Mouse (Mus musculus) liver, adult 2 months (tissue): ENCODE measurements around the gene Zc3h18. TPM values are rescaled to one million over a fixed set of nuclear protein-coding genes. Genes with fewer than 3 reads are reported as not detected.

Experiments
- DNase-seq: peaks from one replicate; pipeline ENCODE4 v3.0.0-alpha.2; 2011; ENCODE audit warnings: low read depth, low spot score; ENCODE audit errors: extremely low read depth
- H3K27ac ChIP-seq: fragments of 200-500 bp; replicated peaks from 2 replicates; pipeline ENCODE4 v1.5.1; 2012; ENCODE audit warnings: low read depth, mild to moderate bottlenecking, control low read depth, inconsistent platforms, low read length; ENCODE audit not compliant: insufficient read depth
- H3K27me3 ChIP-seq: fragments of 200-500 bp; 2 replicates; pipeline ENCODE4 v1.6.1; 2012; ENCODE audit warnings: mild to moderate bottlenecking, moderate library complexity, low read length, inconsistent platforms; ENCODE audit not compliant: control insufficient read depth, insufficient read depth
- H3K36me3 ChIP-seq: fragments of 200-500 bp; 2 replicates; pipeline ENCODE4 v1.6.1; 2012; ENCODE audit warnings: low read length, inconsistent platforms; ENCODE audit not compliant: control insufficient read depth, insufficient read depth
- H3K4me1 ChIP-seq: fragments of 200-500 bp; 2 replicates; pipeline ENCODE4 v1.6.1; 2011; ENCODE audit warnings: low read length; ENCODE audit not compliant: control insufficient read depth, insufficient read depth
- H3K4me3 ChIP-seq: fragments of 200-500 bp; 2 replicates; pipeline ENCODE4 v1.5.1; 2011; ENCODE audit warnings: low read depth, mild to moderate bottlenecking, control low read depth, low read length, moderate library complexity; ENCODE audit not compliant: insufficient read depth
- H3K79me2 ChIP-seq: fragments of 200-500 bp; 2 replicates; pipeline ENCODE4 v1.6.1; 2012; ENCODE audit warnings: inconsistent platforms, mild to moderate bottlenecking, low read length, moderate library complexity; ENCODE audit not compliant: control insufficient read depth, insufficient read depth
- H3K9ac ChIP-seq: fragments of 200-500 bp; 2 replicates; pipeline ENCODE4 v1.6.1; 2012; ENCODE audit warnings: low read depth, mild to moderate bottlenecking, control low read depth, inconsistent platforms, low read length
- CTCF ChIP-seq: fragments of 200-500 bp; IDR thresholded peaks from 2 replicates; pipeline ENCODE4 v1.5.1; 2011; ENCODE audit warnings: low read depth, low read length, control low read depth
- POLR2A ChIP-seq: fragments of 200-500 bp; IDR thresholded peaks from 2 replicates; pipeline ENCODE4 v1.6.1; 2011; ENCODE audit warnings: low read length, control low read depth; ENCODE audit not compliant: insufficient read depth; ENCODE audit errors: extremely low read depth
- WGBS: fragments of 180-500 bp; shearing (Covaris S2); methylation state at CpG from one replicate; pipeline ENCODE4 v1.1.7; 2018; 5-methylcytosine and 5-hydroxymethylcytosine counted together
- polyA plus RNA-seq: library from polyadenylated mRNA; depleted of rRNA; stranded (reverse); fragments of >200 nt; gene quantifications from 2 replicates; pipeline ENCODE4 v1.2.3, GENCODE M21; 2012; rRNA removed
- total RNA-seq: library from RNA; depleted of rRNA; stranded (reverse); fragments of >200 nt; gene quantifications from 2 replicates; pipeline ENCODE4 v1.2.3, GENCODE M21; 2014; rRNA removed

Zc3h18 gene
- total RNA-seq: 10.9 and 14.0 TPM in 2 replicates
- polyA plus RNA-seq: 18.3 and 22.3 TPM in 2 replicates

DNA sequence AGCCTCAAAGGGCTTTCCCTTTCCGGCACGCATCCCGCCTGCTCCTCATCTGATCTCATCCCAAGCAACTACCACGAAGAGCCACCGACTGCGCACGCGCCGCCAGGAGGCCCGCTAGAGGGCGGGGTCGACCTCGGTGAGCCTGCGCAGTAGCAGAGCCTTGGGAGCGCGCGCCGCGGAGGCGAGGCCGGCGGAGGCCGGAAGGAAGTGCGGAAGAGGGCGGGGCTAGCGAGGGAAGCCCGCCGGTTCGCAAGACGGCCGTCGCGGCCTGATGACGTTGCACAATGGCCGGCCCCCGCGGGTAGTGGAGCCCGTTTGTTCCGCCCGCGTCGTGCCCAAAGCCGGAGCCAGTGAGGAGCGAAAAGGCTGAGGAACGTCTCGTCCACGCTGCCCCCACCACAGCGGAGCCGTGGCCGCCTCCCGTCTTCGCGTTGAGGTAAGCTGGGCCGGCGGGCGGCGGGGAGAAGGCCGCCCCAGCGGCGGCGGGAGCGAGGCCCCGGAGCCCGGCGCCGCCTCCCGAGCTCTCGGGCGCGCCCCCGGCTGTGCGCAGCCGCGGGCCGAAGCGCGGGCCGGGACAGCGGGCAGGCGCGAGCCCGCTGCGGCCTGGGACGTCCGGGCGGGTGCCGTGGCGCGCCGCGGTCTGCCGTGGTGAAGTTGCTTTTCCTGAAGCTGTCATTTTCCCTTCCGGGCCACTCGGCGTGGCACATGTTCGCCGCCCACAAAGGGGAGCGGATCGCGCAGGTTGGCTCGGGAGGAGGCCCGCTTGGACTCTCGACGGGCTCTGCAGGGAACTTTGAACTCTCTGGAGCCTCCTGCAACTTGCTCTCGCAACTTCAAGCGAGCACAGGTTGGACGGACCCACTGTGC lies at the start of gene Zc3h18:
TSS of gene Zc3h18 (plus strand) at position 245 of the 867 bp plus-strand sequence.
- Histone ChIP-seq H3K9ac (peak within 1 kb of the TSS; percentile 98), H3K27ac (peak within 1 kb of the TSS; percentile 93), H3K36me3 (peaks cover 4% of the 10 kb centered on the region; the same call in 1 of the 2 replicates), H3K79me2 (peaks cover 32% of the 10 kb centered on the region), H3K27me3 (no peaks in the 10 kb centered on the region), H3K4me1 (peaks cover 23% of the 10 kb centered on the region), H3K4me3 (peak within 1 kb of the TSS; percentile 94)
- TF ChIP-seq CTCF (0 out of 2 replicates have a peak, but pooled peaks have one; percentile 6), POLR2A (peak; percentile 29; the same call in 1 of the 2 replicates)
- DNase-seq: peak; percentile 91
- under 1% methylated on average over 106 of the region's 107 CpGs for WGBS

GRCm38 (mm10) chr8:122329072-122329471 lies 47.3 kb upstream of the Zc3h18 start:
- Histone ChIP-seq H3K9ac (no peak overlapping the region), H3K4me3 (no peak overlapping the region), H3K4me1 (peaks cover 37% of the 10 kb centered on the region), H3K27ac (no peak overlapping the region), H3K36me3 (peaks cover 7% of the 10 kb centered on the region; the same call in 1 of the 2 replicates), H3K27me3 (no peaks in the 10 kb centered on the region), H3K79me2 (no peaks in the 10 kb centered on the region)
- TF ChIP-seq CTCF (no peak), POLR2A (no peak)
- WGBS: 71% methylated on average over 8 of the region's 8 CpGs
- DNase-seq: no peak

GRCm38 (mm10) chr8:122329553-122330239 lies 46.7 kb upstream of the Zc3h18 start:
- peak overlapping the region; percentile 65 for H3K27ac ChIP-seq
- no peak overlapping the region for H3K4me3 ChIP-seq
- TF ChIP-seq CTCF: no peak
- no peak for TF ChIP-seq POLR2A
- H3K79me2 ChIP-seq: no peaks in the 10 kb centered on the region
- peaks cover 13% of the 10 kb centered on the region; the same call in 1 of the 2 replicates for H3K36me3 ChIP-seq
- H3K9ac ChIP-seq: peak overlapping the region; percentile 45
- WGBS: 80% methylated on average over 22 of the region's 22 CpGs
- H3K27me3 ChIP-seq: no peaks in the 10 kb centered on the region
- no peak for DNase-seq
- peaks cover 35% of the 10 kb centered on the region for H3K4me1 ChIP-seq

DNA sequence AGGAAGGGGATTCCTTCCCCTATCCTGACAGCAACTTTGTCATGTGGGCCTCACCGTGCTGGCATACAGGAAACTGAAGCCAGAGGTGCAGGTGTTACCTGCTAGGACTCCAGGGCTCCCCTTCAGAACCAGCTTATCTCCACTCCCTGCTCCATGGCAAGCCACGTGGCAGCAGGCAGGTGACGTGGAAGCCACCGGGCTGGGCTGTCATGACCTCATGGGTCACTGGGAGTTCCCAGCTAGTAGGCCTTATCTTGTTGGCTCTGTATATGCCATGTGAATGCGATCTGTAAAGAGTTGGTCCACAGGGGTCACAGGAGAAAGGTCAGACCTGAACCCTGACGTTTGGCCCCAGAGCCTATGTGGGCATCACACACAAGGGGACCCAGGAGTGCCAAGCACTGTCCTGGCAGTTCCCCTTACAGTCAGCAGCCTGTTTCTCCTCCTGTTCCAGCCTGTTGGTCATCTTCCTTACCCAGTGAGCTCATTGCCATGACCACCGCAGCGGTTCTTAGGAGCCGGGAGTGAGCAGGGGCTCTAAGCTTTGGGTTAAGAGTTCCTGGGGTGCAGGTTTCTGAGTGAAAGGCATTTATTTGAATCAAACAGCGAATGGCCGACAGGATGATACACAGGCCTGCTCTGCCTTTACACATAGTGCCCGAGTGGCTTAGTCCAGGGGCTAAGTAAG lies 45.8 kb upstream of the Zc3h18 start:
- no peaks in the 10 kb centered on the region for H3K27me3 ChIP-seq
- TF ChIP-seq CTCF: no peak
- no peak for TF ChIP-seq POLR2A
- peaks cover 21% of the 10 kb centered on the region for H3K36me3 ChIP-seq
- 28% methylated on average over 12 of the region's 12 CpGs for WGBS
- peaks cover 35% of the 10 kb centered on the region for H3K4me1 ChIP-seq
- H3K79me2 ChIP-seq: no peaks in the 10 kb centered on the region
- H3K27ac ChIP-seq: peak overlapping the region; percentile 65
- DNase-seq: peak; percentile 94
- no peak overlapping the region for H3K4me3 ChIP-seq
- peak overlapping the region; percentile 45 for H3K9ac ChIP-seq

DNA sequence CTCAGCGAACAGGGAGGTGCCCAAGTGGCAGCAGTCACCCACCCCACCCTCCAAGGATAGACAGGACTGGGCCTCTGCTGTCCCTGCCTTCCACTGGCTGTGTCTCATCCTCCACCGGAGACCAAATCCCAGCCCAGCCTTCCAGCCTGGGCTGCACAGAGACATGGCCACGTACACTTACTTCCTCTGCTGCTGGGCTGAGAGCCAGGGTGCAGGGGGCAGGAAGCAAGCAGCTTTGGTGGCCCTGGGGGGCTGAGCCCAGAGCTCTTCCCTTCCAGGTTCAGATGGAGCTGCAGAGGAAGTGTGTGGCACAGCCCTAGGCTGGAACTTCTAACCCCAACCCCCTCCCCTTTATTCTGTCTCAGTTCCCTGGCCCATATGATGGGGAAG lies 45.3 kb upstream of the Zc3h18 start:
- peaks cover 35% of the 10 kb centered on the region for H3K4me1 ChIP-seq
- H3K9ac ChIP-seq: 0 out of 2 replicates have a peak overlapping the region, but pooled peaks have one; percentile 4
- H3K36me3 ChIP-seq: peaks cover 24% of the 10 kb centered on the region
- DNase-seq: no peak
- WGBS: 44% methylated on average over 3 of the region's 3 CpGs
- TF ChIP-seq CTCF (no peak), POLR2A (no peak)
- no peak overlapping the region for H3K4me3 ChIP-seq
- no peaks in the 10 kb centered on the region for H3K79me2 ChIP-seq
- no peaks in the 10 kb centered on the region for H3K27me3 ChIP-seq
- peak overlapping the region; percentile 51 for H3K27ac ChIP-seq
